Mouse (Mus musculus) heart, embryonic 15.5 days (tissue): ENCODE measurements around the gene Elovl3. TPM values are rescaled to one million over a fixed set of nuclear protein-coding genes. Genes with fewer than 3 reads are reported as not detected.

Experiments
- ATAC-seq: fragments of 200-750 bp; cut with Nextera tagmentation; replicated peaks from 2 replicates; pipeline ENCODE4 v1.8.0; 2017; ENCODE audit warnings: low read depth, moderate TSS enrichment; ENCODE audit not compliant: insufficient number of reproducible peaks, insufficient read depth, low FRiP score
- H3K27ac ChIP-seq: fragments of 300-500 bp; sonication (generic); 2 replicates; pipeline ENCODE4 v1.5.1; 2015; ENCODE audit warnings: mild to moderate bottlenecking, inconsistent platforms
- H3K27me3 ChIP-seq: fragments of 300-500 bp; sonication (generic); 2 replicates; pipeline ENCODE4 v1.6.1; 2015; ENCODE audit warnings: inconsistent platforms
- H3K36me3 ChIP-seq: fragments of 300-500 bp; sonication (generic); 2 replicates; pipeline ENCODE4 v1.6.1; 2015; ENCODE audit warnings: mild to moderate bottlenecking, inconsistent platforms
- H3K4me1 ChIP-seq: fragments of 300-500 bp; sonication (generic); replicated peaks from 2 replicates; pipeline ENCODE4 v1.6.1; 2015; ENCODE audit warnings: inconsistent platforms
- H3K4me2 ChIP-seq: fragments of 300-500 bp; sonication (generic); 2 replicates; pipeline ENCODE4 v1.6.1; 2015; ENCODE audit warnings: inconsistent platforms, mild to moderate bottlenecking, moderate library complexity
- H3K4me3 ChIP-seq: fragments of 300-500 bp; sonication (generic); 2 replicates; pipeline ENCODE4 v1.5.1; 2015; ENCODE audit warnings: mild to moderate bottlenecking, inconsistent platforms
- H3K9ac ChIP-seq: fragments of 300-500 bp; sonication (generic); 2 replicates; pipeline ENCODE4 v1.6.1; 2015; ENCODE audit warnings: mild to moderate bottlenecking, inconsistent platforms
- H3K9me3 ChIP-seq: fragments of 300-500 bp; sonication (generic); replicated peaks from 2 replicates; pipeline ENCODE4 v1.6.1; 2016; ENCODE audit warnings: inconsistent platforms
- WGBS: fragments of 180-500 bp; shearing (Covaris S2); methylation state at CpG from one replicate; pipeline ENCODE4 v1.1.7; 2015; ENCODE audit warnings: mixed read lengths; 5-methylcytosine and 5-hydroxymethylcytosine counted together
- polyA plus RNA-seq: library from polyadenylated mRNA; unstranded; fragments of >200 nt; fragmentation: Nextera tagmentation; extraction: Ambion mirVana; gene quantifications from 2 replicates; pipeline ENCODE4 v1.2.1, GENCODE M21; 2015

Elovl3 gene
- not detected in 2 replicates for polyA plus RNA-seq

- Histone ChIP-seq H3K27me3 (peaks cover 66% of the 10 kb centered on the region), H3K4me3 (peak within 1 kb of the TSS; percentile 37), H3K9ac (peak within 1 kb of the TSS; percentile 9; the same call in 1 of the 2 replicates), H3K9me3 (no peaks in the 10 kb centered on the region), H3K4me1 (peaks cover 24% of the 10 kb centered on the region), H3K27ac (no peak within 1 kb of the TSS), H3K36me3 (no peaks in the 10 kb centered on the region), H3K4me2 (peak within 1 kb of the TSS; percentile 61)
- WGBS: 3% methylated on average over 31 of the region's 31 CpGs
- peak; percentile 63; the same call in 1 of the 2 replicates for ATAC-seq
These were observed at the start of gene Elovl3 for GRCm38 (mm10) chr19:46131694-46132525. Gene Elovl3, plus strand, starts transcription at chr19:46131897.

GRCm38 (mm10) chr19:46085185-46085584, 46.5 kb upstream of the Elovl3 start:
- H3K4me2 ChIP-seq: no peak overlapping the region
- H3K36me3 ChIP-seq: peaks cover 53% of the 10 kb centered on the region
- no peak for ATAC-seq
- H3K9ac ChIP-seq: no peak overlapping the region
- H3K27ac ChIP-seq: no peak overlapping the region
- WGBS: 94% methylated on average over 8 of the region's 8 CpGs
- no peaks in the 10 kb centered on the region for H3K9me3 ChIP-seq
- no peak overlapping the region for H3K4me3 ChIP-seq
- peaks cover 7% of the 10 kb centered on the region for H3K4me1 ChIP-seq
- H3K27me3 ChIP-seq: no peaks in the 10 kb centered on the region

- Histone ChIP-seq H3K27me3 (no peaks in the 10 kb centered on the region), H3K36me3 (peaks cover 41% of the 10 kb centered on the region), H3K4me3 (no peak overlapping the region), H3K4me2 (no peak overlapping the region), H3K9ac (no peak overlapping the region), H3K4me1 (peaks cover 7% of the 10 kb centered on the region), H3K9me3 (no peaks in the 10 kb centered on the region), H3K27ac (no peak overlapping the region)
- WGBS: 45% methylated on average over 3 of the region's 3 CpGs
- no peak for ATAC-seq
These were observed 45.4 kb upstream of the Elovl3 start for GRCm38 (mm10) chr19:46086337-46086736.

- WGBS: 53% methylated on average over 7 of the region's 7 CpGs
These were observed 43.8 kb upstream of the Elovl3 start for GRCm38 (mm10) chr19:46087871-46088270.

GRCm38 (mm10) chr19:46091641-46092040, 40.1 kb upstream of the Elovl3 start:
- H3K4me1 ChIP-seq: peaks cover 7% of the 10 kb centered on the region
- no peak overlapping the region for H3K9ac ChIP-seq
- H3K27ac ChIP-seq: no peak overlapping the region
- no peak for ATAC-seq
- H3K36me3 ChIP-seq: no peaks in the 10 kb centered on the region
- no peaks in the 10 kb centered on the region for H3K9me3 ChIP-seq
- no peaks in the 10 kb centered on the region for H3K27me3 ChIP-seq
- H3K4me2 ChIP-seq: no peak overlapping the region
- no peak overlapping the region for H3K4me3 ChIP-seq
- WGBS: 80% methylated on average over 4 of the region's 4 CpGs

More at GRCm38 (mm10) chr19:46087871-46088270, 43.8 kb upstream of the Elovl3 start:
- Histone ChIP-seq H3K9me3 (no peaks in the 10 kb centered on the region), H3K4me1 (peaks cover 7% of the 10 kb centered on the region), H3K9ac (no peak overlapping the region), H3K27ac (no peak overlapping the region), H3K27me3 (no peaks in the 10 kb centered on the region), H3K4me2 (no peak overlapping the region), H3K4me3 (no peak overlapping the region), H3K36me3 (peaks cover 26% of the 10 kb centered on the region)
- ATAC-seq: no peak

- Histone ChIP-seq H3K4me1 (no peaks in the 10 kb centered on the region), H3K4me2 (no peak overlapping the region), H3K27ac (no peak overlapping the region), H3K4me3 (no peak overlapping the region), H3K9ac (no peak overlapping the region), H3K27me3 (no peaks in the 10 kb centered on the region), H3K36me3 (no peaks in the 10 kb centered on the region), H3K9me3 (no peaks in the 10 kb centered on the region)
- WGBS: 83% methylated on average over 2 of the region's 2 CpGs
- no peak for ATAC-seq
These were observed 37.6 kb upstream of the Elovl3 start for GRCm38 (mm10) chr19:46094144-46094543.

GRCm38 (mm10) chr19:46095291-46095690, 36.4 kb upstream of the Elovl3 start:
- no peaks in the 10 kb centered on the region for H3K27me3 ChIP-seq
- H3K9ac ChIP-seq: no peak overlapping the region
- WGBS: 70% methylated on average over 4 of the region's 4 CpGs
- no peak overlapping the region for H3K27ac ChIP-seq
- no peak for ATAC-seq
- H3K4me3 ChIP-seq: no peak overlapping the region
- H3K36me3 ChIP-seq: no peaks in the 10 kb centered on the region
- no peak overlapping the region for H3K4me2 ChIP-seq
- no peaks in the 10 kb centered on the region for H3K4me1 ChIP-seq
- no peaks in the 10 kb centered on the region for H3K9me3 ChIP-seq

GRCm38 (mm10) chr19:46096396-46096795, 35.3 kb upstream of the Elovl3 start:
- no peak for ATAC-seq
- H3K9me3 ChIP-seq: no peaks in the 10 kb centered on the region
- H3K27me3 ChIP-seq: no peaks in the 10 kb centered on the region
- H3K27ac ChIP-seq: no peak overlapping the region
- H3K4me3 ChIP-seq: no peak overlapping the region
- no peaks in the 10 kb centered on the region for H3K4me1 ChIP-seq
- H3K36me3 ChIP-seq: no peaks in the 10 kb centered on the region
- H3K9ac ChIP-seq: no peak overlapping the region
- WGBS: 76% methylated on average over 5 of the region's 5 CpGs
- no peak overlapping the region for H3K4me2 ChIP-seq

- H3K4me1 ChIP-seq: no peaks in the 10 kb centered on the region
- H3K36me3 ChIP-seq: no peaks in the 10 kb centered on the region
- 81% methylated on average over 3 of the region's 3 CpGs for WGBS
- H3K4me2 ChIP-seq: no peak overlapping the region
- H3K9ac ChIP-seq: no peak overlapping the region
- H3K9me3 ChIP-seq: no peaks in the 10 kb centered on the region
- no peak for ATAC-seq
- no peaks in the 10 kb centered on the region for H3K27me3 ChIP-seq
- H3K27ac ChIP-seq: no peak overlapping the region
- H3K4me3 ChIP-seq: no peak overlapping the region
These were observed 32.1 kb upstream of the Elovl3 start for GRCm38 (mm10) chr19:46099561-46099960.

GRCm38 (mm10) chr19:46103437-46104186, 28.1 kb upstream of the Elovl3 start:
- no peaks in the 10 kb centered on the region for H3K4me1 ChIP-seq
- H3K9ac ChIP-seq: no peak overlapping the region
- ATAC-seq: no peak
- H3K27me3 ChIP-seq: no peaks in the 10 kb centered on the region
- WGBS: 68% methylated on average over 6 of the region's 6 CpGs
- H3K27ac ChIP-seq: no peak overlapping the region
- H3K4me3 ChIP-seq: no peak overlapping the region
- H3K36me3 ChIP-seq: no peaks in the 10 kb centered on the region
- H3K9me3 ChIP-seq: no peaks in the 10 kb centered on the region
- no peak overlapping the region for H3K4me2 ChIP-seq

- no peaks in the 10 kb centered on the region for H3K9me3 ChIP-seq
- H3K27ac ChIP-seq: no peak overlapping the region
- H3K9ac ChIP-seq: no peak overlapping the region
- no peak for ATAC-seq
- WGBS: 66% methylated on average over 2 of the region's 2 CpGs
- no peak overlapping the region for H3K4me3 ChIP-seq
- H3K36me3 ChIP-seq: no peaks in the 10 kb centered on the region
- no peaks in the 10 kb centered on the region for H3K4me1 ChIP-seq
- no peaks in the 10 kb centered on the region for H3K27me3 ChIP-seq
- no peak overlapping the region for H3K4me2 ChIP-seq
These were observed 27.5 kb upstream of the Elovl3 start for GRCm38 (mm10) chr19:46104187-46104557.
